Mouse (Mus musculus) kidney, postnatal 4 days (tissue): ENCODE results near the gene Cep57l1.
"Not testable (repeated sequence)": the region's sequence is repeated elsewhere in the genome, so short reads cannot be mapped to it uniquely, and the experiment has no call there.

Source experiments
- DNase-seq, 2 experiments: peaks; one replicate each; pipeline ENCODE4 v3.0.0; 2021; ENCODE audit warnings: mixed read lengths in 2 of 2

The Cep57l1 gene

DNA sequence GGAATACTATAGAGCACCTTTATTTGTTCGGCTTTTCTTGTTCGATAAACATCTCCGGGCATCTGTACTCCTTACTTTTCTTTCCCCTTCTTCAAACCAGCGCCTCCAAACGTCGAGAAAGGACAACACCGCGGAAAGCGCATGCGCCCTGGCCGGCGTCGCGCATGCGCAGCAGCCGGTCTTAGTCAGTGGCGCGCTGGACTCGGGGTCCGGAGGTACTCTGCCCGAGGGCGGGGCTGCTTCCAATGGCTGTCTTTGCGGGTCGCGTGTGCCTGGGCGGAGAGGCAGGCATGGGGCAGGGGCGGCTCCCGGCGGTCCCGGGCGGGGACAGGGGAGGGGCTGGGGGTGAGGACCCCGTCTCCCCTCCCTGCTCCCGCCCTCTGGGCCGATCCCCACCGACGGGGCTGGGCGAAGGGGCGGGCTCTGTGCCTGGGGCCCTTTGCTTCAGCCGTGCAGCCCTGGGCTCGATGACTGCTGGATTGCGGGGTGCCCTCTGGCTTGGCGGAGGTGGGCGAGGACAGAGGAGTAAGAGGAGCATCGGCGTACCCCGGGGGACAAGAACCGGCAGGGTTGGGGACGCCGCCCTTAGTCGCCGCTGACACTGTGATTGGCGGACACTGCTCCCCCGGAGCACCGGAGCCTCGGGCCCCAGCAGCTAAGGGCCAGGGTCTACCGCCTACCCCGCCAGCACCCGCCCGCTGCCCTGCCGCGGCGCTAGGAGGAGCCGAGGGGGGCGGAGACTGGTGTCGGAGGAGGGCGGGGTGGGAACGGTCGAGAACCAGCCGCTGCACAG, at the start of gene Cep57l1, which contains the start of gene Sesn1:
Cep57l1 (minus strand) TSS at position 101 of the 793 bp plus-strand sequence.
Sesn1 (plus strand) TSS at position 165 of the 793 bp plus-strand sequence.
- peak; percentile 94 to 97 for DNase-seq

DNA sequence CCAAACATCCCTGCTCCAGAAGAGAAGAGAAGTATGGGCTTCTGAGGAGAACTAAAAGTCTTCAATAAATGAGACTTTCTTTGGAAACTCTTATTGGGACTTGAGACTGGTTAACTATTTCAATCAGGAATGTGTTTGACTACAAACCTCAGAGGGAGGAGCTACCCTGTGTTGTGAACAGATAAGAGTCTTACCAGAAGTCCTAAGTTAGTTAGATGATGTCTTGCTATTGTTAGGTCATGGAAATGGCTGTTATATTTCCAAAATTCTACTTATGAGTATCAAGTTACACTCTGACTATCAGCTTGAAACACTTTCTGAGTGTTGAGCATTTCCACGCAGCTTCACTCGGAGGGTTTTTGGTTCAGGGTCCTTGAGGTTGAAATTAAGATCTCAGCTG, 39.0 kb upstream of the Cep57l1 start:
- no peak for DNase-seq

DNA sequence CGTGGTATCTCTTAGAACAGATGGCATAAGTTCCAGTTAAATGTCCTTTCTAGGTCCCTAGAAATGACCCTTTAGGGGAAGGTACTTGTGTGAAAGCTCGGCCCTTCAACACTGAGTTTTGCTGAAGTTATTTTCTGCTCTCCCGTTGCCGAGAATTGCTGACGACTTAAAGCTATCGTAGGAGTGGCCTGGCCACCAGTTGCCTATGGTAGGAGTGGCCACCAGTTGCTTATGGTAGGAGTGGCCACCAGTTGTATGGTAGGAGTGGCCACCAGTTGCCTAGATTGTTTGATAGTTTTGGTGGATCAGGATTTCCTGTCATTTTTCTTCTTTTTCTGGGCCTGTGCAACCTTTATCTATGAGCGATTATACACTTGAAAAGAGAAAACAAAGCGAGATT, 38.1 kb upstream of the Cep57l1 start:
- no peak for DNase-seq

DNA sequence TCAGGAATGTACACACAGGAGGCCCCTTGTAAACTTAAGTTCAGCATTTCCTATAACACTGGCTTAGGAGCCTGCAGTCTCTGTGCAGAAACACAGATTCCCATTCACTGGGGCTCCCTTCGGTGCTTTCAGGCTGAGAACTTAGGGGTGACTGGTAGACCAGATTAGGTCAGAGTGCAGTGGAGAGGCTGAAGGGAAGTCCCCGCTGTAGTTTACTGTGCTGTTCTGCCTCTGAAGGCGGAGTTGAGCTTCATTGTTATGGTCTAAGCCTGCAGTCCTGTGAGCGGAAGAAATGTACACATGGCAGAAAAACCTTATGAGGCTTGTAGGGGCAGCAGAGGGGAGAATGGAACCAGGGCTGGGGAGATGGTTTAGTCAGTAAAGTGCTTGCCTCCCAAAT, 29.2 kb upstream of the Cep57l1 start:
- no peak for DNase-seq

DNA sequence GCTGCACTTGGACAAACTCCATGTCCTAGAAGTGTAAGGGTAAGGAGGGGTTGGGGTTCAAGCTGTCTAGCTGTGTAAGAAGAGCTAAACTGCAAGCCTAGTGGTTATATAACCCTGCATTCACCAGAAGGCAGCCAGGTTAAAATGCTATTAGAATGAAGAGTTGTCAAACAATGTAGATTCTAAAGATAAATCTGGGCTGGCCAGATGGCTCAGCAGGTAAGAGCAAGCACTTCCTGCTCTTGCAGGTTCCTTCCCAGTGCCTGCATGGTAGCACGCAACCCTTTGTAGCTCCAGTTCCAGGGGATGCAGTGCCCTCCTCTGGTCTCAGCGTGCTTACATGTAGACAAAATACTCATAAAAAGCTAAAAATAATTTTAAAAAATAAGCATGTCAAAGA, 24.5 kb upstream of the Cep57l1 start:
- no peak for DNase-seq

DNA sequence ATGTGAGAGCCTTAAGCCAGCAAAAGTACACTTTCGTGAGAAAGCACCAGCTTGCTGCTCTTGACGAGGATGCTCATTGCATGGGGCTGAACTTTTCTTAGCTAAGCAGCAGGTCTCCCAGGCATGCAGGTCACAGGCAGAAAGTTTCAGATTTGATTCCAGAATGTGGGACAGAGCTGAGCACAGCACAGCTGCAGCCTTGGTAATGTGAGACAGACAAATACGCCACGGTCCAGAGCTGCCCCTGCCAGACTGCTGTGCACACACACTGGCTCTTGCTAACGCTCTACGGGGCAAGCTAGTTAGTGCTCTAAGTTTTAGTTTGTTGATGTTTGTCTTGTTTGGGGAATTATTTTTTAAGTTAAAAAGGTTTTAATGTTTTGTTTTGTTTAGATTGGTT, 22.5 kb upstream of the Cep57l1 start:
- peak in 1 of 2 experiments; percentile 39 for DNase-seq

DNA sequence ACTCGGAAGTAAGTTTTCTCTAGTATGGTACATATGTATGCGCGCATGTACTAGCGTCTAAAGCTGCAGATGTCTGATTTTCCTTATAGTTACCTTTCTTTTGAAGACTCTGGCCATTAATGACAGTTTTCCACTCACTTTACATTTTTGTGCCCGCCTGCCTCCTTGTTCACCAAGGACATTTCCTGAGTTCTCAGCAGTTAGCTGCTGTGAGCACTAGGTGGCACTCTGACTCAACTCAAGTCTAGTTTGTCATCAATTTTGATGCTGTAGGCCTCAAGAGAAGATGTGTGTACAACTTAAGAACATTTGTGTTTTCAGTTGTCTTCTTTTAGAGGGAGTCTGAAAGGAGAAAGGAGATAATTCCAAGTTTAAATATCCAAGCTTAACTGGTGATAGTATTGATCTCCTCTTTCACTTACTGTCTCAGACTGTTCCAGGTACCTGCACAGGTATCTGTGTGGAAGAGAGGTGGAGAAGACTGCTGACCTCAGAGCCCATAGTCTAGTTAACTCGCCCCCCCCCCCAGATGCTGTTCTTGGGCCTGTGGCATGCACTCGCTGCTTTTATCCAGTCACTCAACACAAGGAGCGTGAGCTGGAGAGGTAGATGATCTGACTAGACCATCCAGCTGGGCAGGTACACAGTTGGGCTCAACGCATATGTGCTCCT, 21.3 kb upstream of the Cep57l1 start:
- DNase-seq, result peak; percentile 75 to 82

DNA sequence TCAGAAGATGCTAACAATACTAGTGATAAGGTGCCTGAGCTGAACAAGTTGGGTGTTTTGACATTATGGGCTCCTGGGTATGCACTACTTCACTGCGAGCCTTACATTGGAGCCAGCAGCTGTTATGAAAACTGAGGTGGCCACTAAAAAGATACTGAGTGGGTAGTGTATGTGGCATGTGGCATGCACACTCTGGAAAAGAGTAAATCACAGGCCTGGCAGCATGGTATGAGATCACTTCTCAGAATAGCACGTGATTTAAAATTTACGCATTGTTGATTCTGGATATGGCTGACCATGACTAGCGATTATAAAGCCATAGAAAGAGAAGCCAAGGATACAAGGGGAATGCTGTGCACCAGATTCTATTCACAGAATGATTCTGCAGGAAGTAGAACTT, 20.8 kb upstream of the Cep57l1 start:
- no peak for DNase-seq

DNA sequence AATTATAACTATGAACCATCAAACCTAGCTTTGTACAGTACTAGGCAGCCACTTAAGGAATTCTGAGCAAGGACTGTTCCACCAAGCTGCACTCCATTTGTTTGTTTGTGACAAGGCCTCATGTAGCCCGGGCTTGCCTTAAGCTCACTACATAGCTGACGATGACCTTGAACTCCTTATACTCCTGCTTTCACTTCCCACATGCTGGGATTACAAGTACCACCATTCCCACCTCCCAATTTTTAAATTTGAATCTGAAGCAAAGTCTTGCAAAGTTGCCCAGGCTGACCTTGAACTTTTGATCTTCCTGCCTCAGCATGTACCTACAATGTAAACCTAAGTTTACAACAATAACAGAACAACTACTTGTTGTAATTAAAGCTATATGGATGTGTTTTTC, 20.3 kb upstream of the Cep57l1 start:
- DNase-seq, result no peak

DNA sequence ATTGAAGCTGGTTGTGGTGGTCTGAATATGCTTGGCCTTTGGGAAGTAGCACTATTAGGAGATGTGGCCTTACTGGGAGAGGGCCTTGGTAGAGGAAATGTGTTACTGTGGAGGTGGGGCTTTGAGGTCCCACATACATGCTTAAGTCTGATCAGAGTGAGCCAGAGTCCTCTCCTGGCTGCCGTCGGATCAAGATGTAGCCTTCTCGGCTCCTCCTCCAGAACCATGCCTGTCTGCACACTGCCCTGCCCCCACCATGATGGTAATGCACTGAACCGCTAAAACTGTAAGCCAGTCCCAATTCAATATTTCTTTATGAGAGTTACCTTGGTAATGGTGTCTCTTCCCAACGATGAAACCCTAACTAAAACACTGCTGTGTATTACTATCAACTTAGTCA, 19.5 kb upstream of the Cep57l1 start:
- DNase-seq, result no peak

DNA sequence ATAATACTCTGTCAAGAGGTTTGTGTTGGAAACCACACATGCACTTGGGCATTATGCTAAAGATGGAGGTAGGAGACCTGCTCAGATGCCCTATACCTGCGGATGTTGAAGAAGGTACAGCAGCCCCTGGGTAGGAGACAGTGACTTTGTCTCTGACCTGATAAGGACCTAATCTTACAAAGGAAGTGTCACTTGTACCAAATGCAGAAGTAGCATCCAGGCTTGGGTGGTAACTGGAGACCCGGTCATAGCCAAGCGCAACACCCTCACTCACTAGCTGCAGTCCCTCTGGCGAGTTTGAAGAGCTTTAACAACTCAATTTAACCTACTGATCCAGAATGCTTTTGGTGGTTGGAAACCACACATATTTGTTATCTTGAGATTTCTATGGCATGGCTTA, 18.1 kb upstream of the Cep57l1 start:
- DNase-seq, result no peak

DNA sequence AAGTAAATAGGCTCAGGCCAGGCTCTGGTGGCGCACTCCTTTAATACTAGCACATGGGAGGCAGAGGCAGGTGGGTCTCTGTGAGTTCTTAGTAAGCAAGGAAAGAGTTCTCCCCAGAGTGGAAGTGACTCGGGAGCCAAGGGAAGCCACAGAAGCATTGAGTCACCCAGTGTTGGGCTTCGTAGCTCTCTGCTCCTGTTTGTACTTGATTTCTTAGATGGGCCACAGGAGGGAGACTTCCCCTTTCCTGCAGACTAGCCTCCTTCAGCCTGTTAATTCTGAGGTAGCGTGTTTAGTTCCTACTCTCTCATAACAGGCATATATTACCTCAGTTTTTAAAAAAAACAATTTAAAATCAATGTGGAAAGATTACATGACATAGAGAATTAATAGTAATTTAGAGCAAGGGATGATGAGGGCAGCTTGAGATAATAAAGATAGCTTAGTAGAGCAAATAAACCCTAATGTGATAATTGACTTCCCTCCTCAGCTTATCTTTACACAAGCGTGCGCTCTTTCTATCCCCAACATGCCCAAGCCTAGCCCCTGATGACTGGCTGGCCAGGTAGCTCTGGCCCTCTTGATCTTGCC, 16.9 kb upstream of the Cep57l1 start:
- no peak for DNase-seq

DNA sequence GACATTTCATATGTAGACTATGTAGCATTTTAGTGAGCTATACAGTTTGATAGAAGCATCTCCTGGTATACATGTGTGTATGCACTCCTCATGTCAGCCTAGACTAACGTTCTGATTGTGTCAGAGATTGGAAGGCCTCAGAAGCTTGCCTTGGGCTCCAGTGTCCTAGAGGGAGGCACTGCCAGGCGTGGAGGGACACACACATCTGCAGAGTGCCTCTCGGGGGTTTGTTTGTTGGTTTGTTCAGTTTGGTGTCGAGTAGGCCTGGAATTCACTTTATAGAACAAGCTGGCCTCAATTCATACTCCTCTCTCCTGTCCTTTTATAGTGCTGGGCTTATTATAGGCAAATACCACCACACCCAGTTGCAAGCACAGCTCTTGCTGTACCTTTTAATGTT, 16.3 kb upstream of the Cep57l1 start:
- DNase-seq, result no peak

DNA sequence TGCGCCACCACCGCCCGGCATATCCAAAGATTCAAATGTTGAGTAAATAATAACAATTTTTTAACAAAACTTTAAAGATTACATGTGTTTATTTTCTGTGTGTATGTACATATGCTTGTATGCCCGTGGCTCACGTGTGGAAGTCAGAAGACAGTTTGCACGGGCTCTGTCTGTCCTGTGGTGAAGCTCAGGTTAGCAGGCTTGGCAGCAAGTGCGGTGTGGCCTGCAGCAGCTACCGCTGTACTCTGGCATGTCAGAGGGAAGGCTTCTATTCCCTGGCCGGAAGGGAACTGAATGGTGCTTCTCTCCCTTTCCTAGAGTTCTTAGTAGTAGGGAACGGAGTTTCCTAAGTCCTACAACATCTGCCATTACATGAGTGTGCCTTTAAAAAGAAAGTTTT, 15.4 kb upstream of the Cep57l1 start:
- no peak for DNase-seq

DNA sequence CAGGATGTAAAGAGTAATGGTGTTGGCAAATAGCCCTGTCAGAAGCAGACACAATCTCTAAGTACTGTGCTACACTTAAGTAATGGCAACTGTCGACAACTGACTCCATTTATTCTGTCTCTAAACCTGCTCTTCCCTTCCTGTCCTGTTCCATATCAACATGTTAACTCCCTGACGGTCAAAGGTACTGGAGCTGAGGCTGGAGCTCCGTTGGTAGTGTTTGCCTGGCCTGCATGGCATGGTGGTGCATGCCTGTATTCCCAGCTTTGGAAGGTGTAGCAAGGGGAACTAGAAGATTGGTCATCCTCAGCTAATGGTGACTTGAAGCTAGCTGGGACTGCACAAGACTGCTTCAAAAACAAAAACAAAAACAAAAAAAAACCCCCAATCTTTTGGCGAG, 14.2 kb upstream of the Cep57l1 start:
- no peak for DNase-seq

DNA sequence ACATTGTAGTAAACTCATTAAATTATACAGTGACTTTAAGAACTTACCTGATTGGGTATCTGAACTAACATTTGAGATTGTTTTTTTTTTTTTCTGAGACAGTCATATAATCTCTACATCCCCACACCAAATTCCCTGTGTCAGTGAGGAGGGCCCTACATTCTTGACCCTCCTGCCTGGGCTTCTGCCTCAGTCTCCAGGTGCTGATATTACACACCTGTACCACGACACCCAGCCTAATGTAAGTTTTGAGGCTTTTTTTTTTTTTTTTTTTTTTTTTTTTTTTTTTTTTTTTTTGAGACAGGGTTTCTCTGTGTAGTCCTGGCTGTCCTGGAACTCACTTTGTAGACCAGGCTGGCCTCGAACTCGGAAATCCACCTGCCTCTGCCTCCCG, 13.6 kb upstream of the Cep57l1 start:
- not testable (repeated sequence) for DNase-seq

DNA sequence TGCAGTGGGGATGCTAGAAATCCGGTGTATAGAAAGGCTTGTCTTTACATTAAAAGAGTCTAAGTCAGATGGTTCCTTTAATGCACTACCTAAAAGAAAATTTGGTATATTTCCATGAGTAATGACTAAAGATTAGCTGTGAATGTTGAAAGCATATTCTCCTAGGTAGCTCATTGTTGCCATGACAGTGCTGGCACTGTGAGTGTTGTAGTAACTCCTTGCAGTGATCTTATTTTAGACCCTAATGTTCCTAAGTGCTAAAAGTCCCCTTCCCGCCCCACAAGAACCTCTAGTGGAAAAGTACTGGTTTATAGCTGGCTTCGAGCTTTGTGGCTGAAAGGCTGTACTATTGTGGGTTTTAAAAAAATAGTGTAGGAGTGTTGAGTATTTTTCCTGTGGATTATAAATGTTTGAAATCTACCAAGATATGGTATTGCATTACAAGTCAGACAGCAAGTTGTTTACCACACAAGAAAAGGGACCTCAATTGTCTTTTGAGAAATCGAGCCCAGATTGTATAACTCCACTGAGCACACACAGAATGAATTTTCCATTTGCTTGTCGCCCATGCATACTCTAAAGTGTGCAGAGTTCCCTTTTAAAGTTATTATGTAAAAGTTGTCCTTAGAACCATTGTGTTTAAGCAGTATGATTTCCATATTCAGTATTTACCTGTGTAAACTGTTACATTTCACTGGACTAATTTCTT, 13.1 kb upstream of the Cep57l1 start:
- no peak for DNase-seq

DNA sequence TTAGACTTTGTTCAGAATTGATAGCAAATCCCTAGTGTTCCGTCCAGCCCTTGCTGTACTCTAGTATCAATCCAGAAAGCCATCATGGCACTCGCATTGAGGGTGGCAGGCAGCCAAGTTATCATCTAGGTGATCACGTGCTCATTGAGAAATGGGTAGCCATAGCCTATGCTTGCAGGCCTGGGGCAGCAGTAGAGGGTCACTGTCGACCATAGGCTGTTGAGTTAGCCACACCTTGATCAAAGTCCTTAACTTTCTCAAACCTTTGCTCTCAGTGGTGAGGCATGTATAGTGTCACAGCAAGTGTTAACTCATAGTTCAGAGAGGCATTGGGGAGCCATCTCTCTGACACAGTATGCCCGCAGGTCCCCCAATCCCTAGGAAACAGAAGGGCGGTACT, 11.5 kb upstream of the Cep57l1 start:
- DNase-seq, result no peak

DNA sequence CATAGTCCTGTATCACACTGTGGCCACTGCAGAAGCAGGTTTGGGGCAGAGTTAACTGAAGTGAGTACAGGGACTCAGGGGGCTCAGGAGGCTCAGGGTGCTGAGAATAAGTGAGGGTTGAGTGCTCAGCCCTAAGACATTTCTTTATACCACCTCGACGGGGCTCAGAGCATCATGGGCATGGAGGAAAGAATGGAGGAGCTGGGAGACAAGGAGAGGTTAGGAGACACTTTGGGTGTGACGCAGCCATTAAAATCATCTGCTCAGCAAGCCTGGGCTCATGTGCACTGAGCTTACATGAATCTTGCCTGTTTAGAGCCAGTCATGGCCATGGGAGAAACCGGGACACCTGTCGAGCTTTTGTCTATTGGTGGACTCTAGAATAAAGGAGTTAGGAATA, 10.7 kb upstream of the Cep57l1 start:
- no peak for DNase-seq

DNA sequence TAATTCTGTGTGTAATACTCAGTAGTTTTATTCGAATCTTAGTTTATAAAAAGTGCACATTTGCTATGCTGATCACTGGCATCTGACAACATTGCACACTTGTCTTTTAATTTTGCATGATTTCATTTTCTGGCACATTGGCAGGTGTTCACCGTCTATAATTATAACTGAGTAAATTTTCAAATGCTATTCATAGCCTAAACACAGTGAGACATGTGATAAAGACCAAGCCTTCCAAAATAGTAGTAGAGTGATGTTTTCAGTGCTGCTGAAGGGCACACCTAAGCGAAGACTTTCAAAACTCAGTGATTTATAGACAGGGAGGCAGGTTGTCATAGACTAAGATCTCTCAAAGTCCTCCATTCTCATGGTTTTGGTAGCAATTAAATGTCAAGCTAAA, 9.6 kb upstream of the Cep57l1 start:
- no peak for DNase-seq

DNA sequence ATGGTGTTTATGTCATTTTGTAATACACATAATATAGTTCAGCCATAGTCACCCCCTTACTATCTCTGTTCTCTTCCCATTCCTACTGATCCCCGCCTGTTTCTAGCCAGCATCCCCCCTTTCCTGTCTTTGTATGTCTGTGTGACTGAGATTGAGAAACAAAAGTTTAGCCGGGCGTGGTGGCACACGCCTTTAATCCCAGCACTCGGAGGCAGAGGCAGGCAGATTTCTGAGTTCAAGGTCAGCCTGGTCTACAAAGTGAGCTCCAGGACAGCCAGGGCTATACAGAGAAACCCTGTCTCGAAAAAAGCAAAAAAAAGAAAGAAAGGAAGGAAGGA, 9.0 kb upstream of the Cep57l1 start:
- not testable (repeated sequence) for DNase-seq

DNA sequence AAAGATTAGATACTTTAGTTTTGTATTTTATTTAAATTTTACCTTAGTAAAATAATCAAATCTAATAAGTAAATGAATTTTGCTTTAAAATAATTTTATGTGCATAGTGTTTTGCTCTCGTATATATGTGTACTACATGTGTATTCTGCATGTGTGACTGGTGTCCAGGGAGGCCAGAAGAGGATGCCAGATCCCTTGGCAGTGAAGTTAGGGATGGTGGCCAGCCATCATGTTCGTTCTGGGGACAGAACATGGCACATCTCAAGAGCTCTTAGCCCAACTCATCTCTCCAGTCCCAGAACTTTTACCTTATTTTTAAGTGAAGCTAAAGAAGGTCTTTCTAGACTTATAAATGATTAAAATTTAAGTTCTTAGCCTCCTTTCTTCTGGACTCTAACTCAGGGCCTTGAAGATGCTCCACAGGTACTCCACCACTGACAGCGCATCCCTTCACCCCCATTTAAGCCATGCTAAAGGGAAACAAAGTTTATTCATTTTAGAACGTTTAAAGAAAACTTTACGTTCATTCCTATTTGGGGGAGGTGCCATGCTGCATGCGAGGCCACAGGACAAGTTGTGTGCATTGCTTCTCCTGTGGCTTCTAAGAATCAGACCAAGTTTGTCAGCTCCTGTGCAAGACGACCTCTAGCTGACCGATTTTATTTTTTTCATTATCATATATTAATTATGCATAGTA, 8.5 kb upstream of the Cep57l1 start:
- DNase-seq, result no peak

DNA sequence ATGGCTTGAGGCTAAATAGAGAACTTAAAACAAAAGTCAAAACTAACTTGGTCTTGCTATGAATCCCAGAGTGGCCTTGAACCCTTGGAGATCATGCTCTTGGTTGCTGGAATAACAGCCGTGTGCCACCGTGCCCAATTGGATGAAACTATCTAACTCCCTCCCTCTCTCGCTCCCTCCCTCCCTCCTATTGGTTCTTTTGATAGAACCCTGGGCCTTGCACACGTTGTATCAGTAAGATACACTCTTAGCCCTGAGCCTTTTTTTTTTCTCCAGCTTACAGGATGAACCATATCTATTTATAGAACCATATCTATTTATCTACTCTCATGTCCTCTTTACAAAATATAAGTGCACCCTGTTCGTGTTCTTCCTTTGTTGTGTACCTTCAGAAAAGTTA, 6.8 kb upstream of the Cep57l1 start:
- no peak for DNase-seq
